Mouse (Mus musculus): ENCODE results near the gene Gm42791. TPM values are rescaled to one million over a fixed set of nuclear protein-coding genes. Genes with fewer than 3 reads are reported as not detected.

Gm42791 gene
- total RNA-seq, 2 experiments from 2014 or later = 1.1 to 5.5 TPM

DNA sequence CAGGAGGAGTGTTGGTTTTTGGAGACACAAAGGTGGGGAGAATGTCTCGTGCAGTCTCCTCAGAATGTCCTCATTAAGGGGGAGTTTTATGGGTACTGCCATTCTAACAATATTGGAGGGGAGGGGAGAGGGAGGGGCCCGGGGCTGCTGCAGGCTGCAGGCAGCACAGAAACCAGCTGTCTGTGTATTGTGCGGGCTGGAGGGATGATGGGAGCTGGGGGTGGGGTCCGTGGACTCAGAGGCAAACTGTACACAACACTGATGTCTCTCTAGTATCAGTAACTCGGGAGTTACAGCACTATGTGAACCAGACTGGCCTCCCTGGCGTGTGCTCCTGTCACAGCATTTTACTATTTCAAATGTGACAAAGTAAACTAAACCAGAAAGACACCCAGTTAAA is 60.5 kb downstream of the Gm42791 start:
- intact Hi-C loops (cut with DNase I) = no loop called here
- DNase-seq = no peak

GRCm38 (mm10) chr5:148933767-148934166 is 61.2 kb downstream of the Gm42791 start:
- intact Hi-C loops (cut with DNase I) = no loop called here
- DNase-seq = no peak

DNA sequence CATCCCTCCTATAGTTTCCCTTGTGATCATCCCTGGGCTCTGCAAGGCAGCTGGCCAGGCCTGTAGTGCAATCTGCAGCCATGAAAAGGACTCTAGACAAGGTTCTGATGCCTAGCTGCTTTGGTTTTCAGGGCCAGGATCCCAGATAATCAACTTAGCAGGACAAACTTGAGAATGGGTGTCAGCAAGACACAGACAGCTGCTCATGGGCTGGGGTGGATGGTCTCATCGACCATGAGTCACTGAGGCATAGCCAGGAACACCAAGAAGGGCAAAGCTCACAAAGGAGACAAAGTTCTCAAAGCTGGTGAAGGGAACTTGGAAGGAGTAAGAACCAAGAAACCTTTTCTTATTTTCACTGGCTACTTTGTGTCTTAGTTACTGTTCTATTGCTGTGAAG is 63.6 kb downstream of the Gm42791 start:
- DNase-seq = no peak
- intact Hi-C loops (cut with DNase I) = no loop called here

DNA sequence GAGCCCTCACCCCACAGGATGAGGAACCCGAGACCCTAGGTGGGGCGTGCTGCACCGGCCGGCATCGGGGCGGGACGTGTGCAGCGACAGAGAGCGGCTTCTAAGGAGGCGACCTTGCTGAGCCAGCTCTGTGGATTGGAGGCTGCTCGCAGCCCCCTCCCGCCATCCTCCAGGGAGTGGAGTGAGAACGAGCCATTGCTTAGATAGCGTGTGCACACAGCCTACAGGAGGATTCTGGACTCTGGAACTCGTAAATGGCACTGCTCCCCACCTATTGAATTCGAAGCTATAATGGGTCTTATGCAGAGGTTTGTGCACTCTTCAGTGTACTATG is 65.9 kb downstream of the Gm42791 start, which contains the start of gene Katnal1:
TSS of gene Katnal1 (minus strand) at position 205 of the 334 bp plus-strand sequence.
- no peak for DNase-seq
- intact Hi-C loops (cut with DNase I) = loop anchor here (2.0 to 5.0 kb wide), 2 partner anchors 66 to 303 kb away; partner anchors contain the start of gene Gm42791

GRCm38 (mm10) chr5:148928382-148929115 is 66.4 kb downstream of the Gm42791 start:
- intact Hi-C loops (cut with DNase I) = loop anchor here (2.0 to 5.0 kb wide), 2 partner anchors 66 to 304 kb away; partner anchors contain the start of gene Gm42791
- peak; percentile 90 to 96 for DNase-seq

DNA sequence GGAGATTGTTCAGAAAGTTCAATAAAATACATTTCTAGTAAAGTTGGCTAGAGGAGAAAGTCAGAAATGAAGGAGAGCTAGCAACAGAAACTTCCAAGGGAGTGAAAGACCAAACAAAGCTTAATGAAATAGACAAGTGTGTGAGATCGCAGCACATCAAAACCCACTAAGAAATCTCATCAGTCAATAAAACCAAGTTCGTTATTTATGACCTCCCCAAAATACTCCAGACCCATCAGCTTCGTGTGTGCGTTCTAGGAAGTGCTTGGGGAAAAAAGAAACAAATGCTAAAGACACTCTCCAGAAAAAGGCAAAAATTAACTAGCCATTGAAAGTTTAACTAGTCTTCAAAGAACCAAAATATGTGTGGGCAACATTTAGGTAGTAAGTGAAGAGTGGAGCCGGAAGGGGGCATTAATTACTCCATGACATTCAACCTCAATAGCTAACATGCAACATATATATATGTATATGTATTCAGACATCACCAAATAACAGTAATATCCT is 67.2 kb downstream of the Gm42791 start:
- no peak for DNase-seq
- intact Hi-C loops (cut with DNase I) = loop anchor here (2.0 to 5.0 kb wide), 2 partner anchors 67 to 305 kb away; partner anchors contain the start of gene Gm42791

DNA sequence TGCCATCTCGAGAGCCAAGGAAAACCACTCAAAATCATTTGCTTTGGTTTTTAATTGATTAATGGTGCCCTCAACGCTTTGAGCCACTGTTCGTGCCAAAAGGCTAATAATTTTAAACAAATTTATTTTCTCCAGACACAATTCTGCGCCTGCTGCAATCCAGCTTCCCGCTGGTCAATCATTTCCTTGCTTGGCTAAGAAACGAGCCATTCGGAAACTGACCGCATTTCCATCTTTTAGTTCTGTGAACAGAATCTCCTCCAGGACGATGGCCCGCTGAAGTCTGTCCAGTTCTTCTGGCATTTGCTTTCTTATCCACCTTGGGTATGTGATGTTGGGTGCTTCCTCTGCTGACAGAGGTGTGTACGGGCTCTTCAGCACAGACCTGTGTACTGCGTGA is 70.4 kb downstream of the Gm42791 start:
- intact Hi-C loops (cut with DNase I) = no loop called here
- no peak for DNase-seq

- intact Hi-C loops (cut with DNase I) = no loop called here
- DNase-seq = no peak
These were observed 70.9 kb downstream of the Gm42791 start for GRCm38 (mm10) chr5:148924051-148924450.

DNA sequence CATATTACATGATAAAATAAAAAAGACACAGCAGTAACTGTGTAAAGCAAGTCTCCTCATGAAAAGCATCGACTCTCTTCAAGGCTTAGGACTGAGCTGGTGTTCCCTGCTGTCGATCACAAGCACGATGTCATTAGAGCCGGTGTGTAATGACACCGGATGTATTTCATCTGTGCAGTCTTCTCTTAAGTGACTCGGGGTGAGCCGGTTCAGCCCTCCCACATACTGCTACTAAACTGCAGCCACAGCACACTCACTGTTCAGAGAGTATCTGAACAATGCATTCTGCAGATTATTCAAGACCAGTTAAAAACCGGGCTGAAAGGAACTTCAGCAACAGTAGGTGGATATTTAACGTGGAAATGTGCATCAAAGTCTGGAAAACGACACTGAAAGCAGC is 71.5 kb downstream of the Gm42791 start:
- intact Hi-C loops (cut with DNase I) = no loop called here
- DNase-seq = no peak

GRCm38 (mm10) chr5:148922773-148923172 is 72.2 kb downstream of the Gm42791 start:
- intact Hi-C loops (cut with DNase I) = no loop called here
- no peak for DNase-seq

DNA sequence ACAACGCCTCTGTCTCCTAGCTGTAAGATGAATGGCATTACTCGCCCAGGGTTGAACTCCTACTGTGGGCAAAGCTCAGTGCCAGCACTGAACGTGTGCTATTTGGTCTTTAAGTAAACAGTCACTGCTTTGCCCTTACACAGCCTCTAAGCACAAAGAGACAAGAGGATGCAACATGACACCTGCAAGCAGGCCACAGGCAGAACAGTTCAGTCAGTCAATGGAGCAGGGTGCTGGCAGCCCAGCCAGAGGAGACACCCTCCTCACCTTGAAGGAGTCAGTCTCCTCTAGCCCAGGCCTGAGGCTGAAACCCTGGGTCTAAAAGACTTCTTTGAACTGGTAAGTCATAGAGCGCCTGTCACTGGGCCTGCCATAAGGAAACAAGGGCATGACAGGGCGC is 76.9 kb downstream of the Gm42791 start:
- DNase-seq = no peak
- intact Hi-C loops (cut with DNase I) = no loop called here

- intact Hi-C loops (cut with DNase I) = no loop called here
- DNase-seq = no peak
These were observed 78.2 kb downstream of the Gm42791 start for GRCm38 (mm10) chr5:148916775-148917174.

DNA sequence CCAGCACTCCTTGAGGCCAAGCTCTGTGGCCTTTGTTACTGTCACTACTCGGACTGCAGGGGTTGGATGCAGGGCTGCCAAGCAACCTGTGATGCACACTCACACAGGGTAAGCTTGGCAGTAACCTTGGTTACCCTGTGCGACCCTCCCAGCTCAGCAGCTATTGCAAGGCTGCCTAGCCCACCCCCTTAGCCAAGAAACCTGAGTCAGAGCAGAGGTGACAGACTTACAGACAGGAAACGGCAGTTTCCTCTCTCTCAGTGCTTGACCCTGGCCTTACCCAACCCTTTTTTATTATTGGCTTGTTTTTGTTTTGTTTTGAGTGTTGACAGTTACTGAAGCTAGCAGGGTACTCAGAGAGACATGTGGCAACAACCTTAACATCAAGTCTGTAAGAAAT is 82.7 kb downstream of the Gm42791 start:
- no peak for DNase-seq
- intact Hi-C loops (cut with DNase I) = no loop called here

GRCm38 (mm10) chr5:148910066-148910465 is 84.9 kb downstream of the Gm42791 start:
- DNase-seq = no peak
- intact Hi-C loops (cut with DNase I) = no loop called here

GRCm38 (mm10) chr5:148909402-148909801 is 85.5 kb downstream of the Gm42791 start:
- intact Hi-C loops (cut with DNase I) = loop anchor here (2.0 to 10.0 kb wide), 4 partner anchors 123 to 615 kb away; partner anchors contain the start of gene Wdr95
- peak; percentile 15 to 26 for DNase-seq

DNA sequence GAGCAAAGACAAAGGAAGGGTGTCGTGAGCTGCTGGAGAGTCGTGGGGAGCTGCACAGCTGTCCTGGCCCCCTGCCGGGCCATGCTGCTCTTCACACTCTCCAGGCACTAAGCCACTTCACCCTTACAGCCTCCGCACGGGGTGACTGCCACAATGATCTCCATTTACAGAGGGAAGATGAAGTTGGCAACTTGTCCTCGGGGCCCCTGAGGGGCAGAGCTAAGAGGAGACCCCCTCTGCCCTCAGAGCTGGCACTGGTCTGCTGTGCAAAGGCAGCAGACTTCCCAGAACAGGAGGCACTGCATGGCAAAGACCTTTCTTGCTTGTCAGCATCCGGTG is 85.9 kb downstream of the Gm42791 start:
- intact Hi-C loops (cut with DNase I) = loop anchor here (2.0 to 10.0 kb wide), 4 partner anchors 123 to 616 kb away; partner anchors contain the start of gene Wdr95
- DNase-seq = peak; percentile 22 to 27

DNA sequence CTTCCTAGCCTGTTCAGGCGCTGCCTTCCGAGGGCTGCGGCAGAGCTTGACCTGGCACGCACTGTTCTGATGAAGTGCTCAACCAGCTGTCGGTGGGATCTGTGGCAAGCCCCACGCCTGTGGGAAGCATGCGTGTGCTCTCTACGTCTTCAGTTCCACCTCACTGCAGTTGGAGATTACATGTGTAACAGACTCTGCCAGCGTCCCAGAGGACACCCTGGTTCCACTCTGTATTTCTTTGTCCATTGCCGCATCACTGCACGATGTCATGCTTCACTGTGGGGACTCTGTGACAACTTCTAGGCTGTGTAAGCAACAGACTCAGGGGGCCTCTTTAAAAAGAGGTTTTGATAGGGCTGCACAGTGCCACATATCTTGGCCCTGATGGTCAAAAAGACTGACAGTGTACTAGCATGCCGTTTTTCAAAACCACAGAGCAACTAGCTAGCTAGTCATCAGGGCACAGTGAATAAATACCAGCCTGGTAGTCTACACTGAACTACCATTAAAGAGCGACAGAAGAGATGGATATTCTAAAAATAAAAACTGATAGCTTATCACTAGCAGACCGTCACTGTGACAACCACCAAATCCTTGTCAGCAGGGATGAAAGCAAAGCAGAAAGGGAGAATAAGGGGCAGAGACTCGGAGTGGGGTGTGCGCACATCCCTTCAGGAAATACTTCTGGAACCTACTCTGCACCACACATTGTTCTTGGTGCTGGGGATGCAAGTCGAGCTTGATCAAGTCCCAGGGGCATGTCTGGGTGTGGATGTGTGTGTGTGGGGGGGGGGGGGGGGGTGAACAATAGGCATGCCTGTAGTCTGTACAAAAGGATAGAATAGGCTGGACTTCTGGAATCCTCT is 86.5 kb downstream of the Gm42791 start:
- DNase-seq = no peak
- intact Hi-C loops (cut with DNase I) = loop anchor here (2.0 to 10.0 kb wide), 4 partner anchors 124 to 616 kb away; partner anchors contain the start of gene Wdr95

DNA sequence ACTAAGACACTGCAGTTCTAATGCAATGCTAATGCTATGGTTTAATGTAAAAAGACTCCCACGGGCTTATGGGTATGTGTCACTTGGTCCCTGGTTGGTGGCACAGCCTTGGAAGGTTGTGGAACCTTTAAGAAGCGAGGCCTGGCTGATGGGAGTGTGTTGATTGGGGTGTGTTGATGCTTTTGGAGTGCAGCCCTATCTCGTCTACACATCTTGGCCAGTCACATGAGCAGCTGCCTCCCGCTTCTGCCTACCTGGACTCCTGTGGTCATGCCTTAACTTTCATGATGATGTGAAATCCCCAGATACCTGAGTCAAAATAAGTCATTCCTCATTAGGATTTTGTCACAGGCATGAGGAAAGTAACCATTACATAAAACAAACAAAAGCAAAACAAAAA is 88.6 kb downstream of the Gm42791 start:
- intact Hi-C loops (cut with DNase I) = loop anchor here (5.0 to 10.0 kb wide), 3 partner anchors 126 to 618 kb away; partner anchors contain the start of gene Wdr95
- DNase-seq = no peak

DNA sequence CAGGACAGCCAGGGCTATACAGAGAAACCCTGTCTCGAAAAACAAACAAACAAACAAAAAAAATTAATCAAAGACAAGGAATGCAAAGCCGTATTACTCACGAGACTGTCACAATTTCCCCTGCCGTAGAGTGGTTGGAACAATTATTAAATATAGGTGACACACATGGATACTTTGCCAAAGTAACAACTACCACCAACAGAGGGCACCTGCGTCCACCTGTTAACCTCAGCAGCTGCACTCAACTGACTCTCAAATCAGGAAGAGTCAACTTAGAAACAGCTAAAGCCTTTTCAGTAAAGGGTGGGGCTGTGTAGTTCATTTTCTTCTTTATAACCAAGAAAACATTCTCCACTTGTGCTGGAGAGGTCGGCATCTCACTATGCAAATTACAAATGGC is 90.1 kb downstream of the Gm42791 start:
- intact Hi-C loops (cut with DNase I) = loop anchor here (5.0 to 10.0 kb wide), 3 partner anchors 127 to 620 kb away; partner anchors contain the start of gene Wdr95
- peak; percentile 31 to 35 for DNase-seq

- DNase-seq = no peak
- intact Hi-C loops (cut with DNase I) = no loop called here
These were observed 95.6 kb downstream of the Gm42791 start for GRCm38 (mm10) chr5:148899361-148899760.

GRCm38 (mm10) chr5:148897941-148898417 is 97.0 kb downstream of the Gm42791 start:
- no peak for DNase-seq
- intact Hi-C loops (cut with DNase I) = no loop called here
